Mouse (Mus musculus): ENCODE data around the gene Wdtc1. TPM values are rescaled to one million over a fixed set of nuclear protein-coding genes. Genes with fewer than 3 reads are reported as not detected.
A peak's percentile ranks its signal among the peaks of the same experiment; 100 is the strongest.

Wdtc1 gene
- total and polyA plus RNA-seq, 3 experiments: 2.8 to 10.8 (median 9.6) TPM

GRCm38 (mm10) chr4:133397299-133397698, 44.0 kb upstream of the Wdtc1 start:
- no peak overlapping the region for H3K4me3 ChIP-seq (replicated peaks in 1 of 3; ENCODE audit: low read depth in 2 of 3, low read length in 2 of 3, poor library complexity in 1 of 3)
- no peaks in the 10 kb centered on the region; the same call in 1 of the 2 replicates for H3K79me2 ChIP-seq (replicated peaks; ENCODE audit: control insufficient read depth, extremely low read depth, insufficient read depth, poor library complexity, severe bottlenecking)
- dilution Hi-C loops (cut with MboI; ENCODE audit: extremely low pct_ligation_motif_present, extremely low pct_unique_long_range_greater_than_20kb, low sequenced_read_pairs): no loop called here
- TF ChIP-seq USF2 (conservative IDR thresholded peaks at IDR 0.05; ENCODE audit: low read depth, low read length): no peak
- TF ChIP-seq CTCF (conservative IDR thresholded peaks at IDR 0.05 in 1 of 2, IDR thresholded peaks at IDR 0.05 in 1 of 2; ENCODE audit: low read depth in 2 of 2, low read length in 2 of 2): peak in 1 of 2 experiments; percentile 59; a peak in 2 of 4 replicates
- TF ChIP-seq SMC3 (IDR thresholded peaks at IDR 0.05; ENCODE audit: low read depth, low read length): no peak
- no peak overlapping the region for H3K4me2 ChIP-seq (ENCODE audit: insufficient read depth, low read depth, poor library complexity, severe bottlenecking)
- no peaks in the 10 kb centered on the region for H3K27me3 ChIP-seq (replicated peaks)
- in situ Hi-C loops (cut with MboI; ENCODE audit: low pct_ligation_motif_present, low pct_unique_long_range_greater_than_20kb, low sequenced_read_pairs): no loop called here
- H3K9me3 ChIP-seq (replicated peaks; ENCODE audit: low read length): no peaks in the 10 kb centered on the region
- peaks cover 11 to 58% of the 10 kb centered on the region in 2 experiments for H3K4me1 ChIP-seq (ENCODE audit: control insufficient read depth in 1 of 2, insufficient read depth in 2 of 2)
- H3K9ac ChIP-seq (ENCODE audit: insufficient read depth, low read depth): peak overlapping the region; percentile 28; the same call in 1 of the 2 replicates
- DNase-seq (ENCODE audit: extremely low read depth): no peak
- no peak overlapping the region for H3K27ac ChIP-seq (ENCODE audit: insufficient read depth, low read depth)
- H3K36me3 ChIP-seq (replicated peaks in 1 of 2; ENCODE audit: control insufficient read depth in 1 of 2, insufficient read depth in 1 of 2, low read length in 1 of 2): peaks cover 0 to 49% of the 10 kb centered on the region in 2 experiments

DNA sequence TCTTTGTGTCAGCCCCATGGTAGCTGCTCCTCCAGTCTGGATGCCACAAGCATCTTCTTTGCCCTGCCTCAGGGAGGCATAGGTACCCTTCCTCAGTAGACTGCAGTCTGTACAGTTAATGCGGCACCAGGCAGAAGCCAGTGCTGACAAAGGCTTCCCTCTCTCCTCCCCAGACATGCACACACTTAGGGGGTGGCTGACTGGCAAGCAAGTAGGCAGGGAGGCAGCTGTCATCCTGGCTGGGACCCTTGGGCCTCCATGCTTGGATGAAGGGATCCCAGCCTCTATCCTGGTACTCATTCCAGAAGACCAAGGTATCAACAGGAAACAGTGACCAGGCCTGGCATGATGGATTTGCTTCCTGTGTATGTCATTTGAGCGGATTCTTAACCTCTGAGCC, 42.8 kb upstream of the Wdtc1 start:
- no peak for DNase-seq (ENCODE audit: extremely low read depth)
- dilution Hi-C loops (cut with MboI; ENCODE audit: extremely low pct_ligation_motif_present, extremely low pct_unique_long_range_greater_than_20kb, low sequenced_read_pairs) (no loop called here), in situ Hi-C loops (cut with MboI; ENCODE audit: low pct_ligation_motif_present, low pct_unique_long_range_greater_than_20kb, low sequenced_read_pairs) (no loop called here)
- H3K9ac ChIP-seq (ENCODE audit: insufficient read depth, low read depth): no peak overlapping the region
- no peak overlapping the region for H3K4me2 ChIP-seq (ENCODE audit: insufficient read depth, low read depth, poor library complexity, severe bottlenecking)
- H3K27me3 ChIP-seq (replicated peaks): no peaks in the 10 kb centered on the region
- H3K9me3 ChIP-seq (replicated peaks; ENCODE audit: low read length): no peaks in the 10 kb centered on the region
- H3K4me3 ChIP-seq (replicated peaks in 1 of 3; ENCODE audit: low read depth in 2 of 3, low read length in 2 of 3, poor library complexity in 1 of 3): no peak overlapping the region
- peaks cover 0 to 53% of the 10 kb centered on the region in 2 experiments for H3K36me3 ChIP-seq (replicated peaks in 1 of 2; ENCODE audit: control insufficient read depth in 1 of 2, insufficient read depth in 1 of 2, low read length in 1 of 2)
- H3K79me2 ChIP-seq (replicated peaks; ENCODE audit: control insufficient read depth, extremely low read depth, insufficient read depth, poor library complexity, severe bottlenecking): peaks cover 2% of the 10 kb centered on the region; the same call in 1 of the 2 replicates
- no peak for TF ChIP-seq EP300 (IDR thresholded peaks at IDR 0.05; ENCODE audit: low read length)
- no peak for TF ChIP-seq USF2 (conservative IDR thresholded peaks at IDR 0.05; ENCODE audit: low read depth, low read length)
- no peak for TF ChIP-seq ZNF384 (IDR thresholded peaks at IDR 0.05; ENCODE audit: low read depth, low read length)
- TF ChIP-seq IRF4 (IDR thresholded peaks at IDR 0.05; ENCODE audit: low read depth, low read length): no peak
- no peak for TF ChIP-seq CHD1 (IDR thresholded peaks at IDR 0.05; ENCODE audit: low read depth, low read length)
- no peak for TF ChIP-seq ETS1 (conservative IDR thresholded peaks at IDR 0.05; ENCODE audit: low read depth, low read length)
- TF ChIP-seq PAX5 (IDR thresholded peaks at IDR 0.05; ENCODE audit: low read length): no peak
- TF ChIP-seq HCFC1 (IDR thresholded peaks at IDR 0.05; ENCODE audit: low read depth, low read length): no peak
- TF ChIP-seq SMC3 (IDR thresholded peaks at IDR 0.05; ENCODE audit: low read depth, low read length): no peak
- no peak for TF ChIP-seq BHLHE40 (IDR thresholded peaks at IDR 0.05; ENCODE audit: low read depth, low read length)
- TF ChIP-seq POLR2AphosphoS2 (IDR thresholded peaks at IDR 0.05; ENCODE audit: low read depth, low read length): no peak
- TF ChIP-seq RCOR1 (conservative IDR thresholded peaks at IDR 0.05; ENCODE audit: low read depth, low read length): no peak
- no peak for TF ChIP-seq JUND (conservative IDR thresholded peaks at IDR 0.05; ENCODE audit: low read depth, low read length)
- TF ChIP-seq MAFK (IDR thresholded peaks at IDR 0.05; ENCODE audit: insufficient replicate concordance, low read length): no peak
- TF ChIP-seq CTCF (conservative IDR thresholded peaks at IDR 0.05 in 1 of 2, IDR thresholded peaks at IDR 0.05 in 1 of 2; ENCODE audit: low read depth in 2 of 2, low read length in 2 of 2): no peak
- TF ChIP-seq MXI1 (IDR thresholded peaks at IDR 0.05; ENCODE audit: low read depth, low read length): no peak
- H3K27ac ChIP-seq (ENCODE audit: insufficient read depth, low read depth): no peak overlapping the region
- H3K4me1 ChIP-seq (ENCODE audit: control insufficient read depth in 1 of 2, insufficient read depth in 2 of 2): peaks cover 11 to 66% of the 10 kb centered on the region in 2 experiments
